Mouse (Mus musculus): ENCODE results near the gene Inhbb.

The Inhbb gene

GRCm38 (mm10) chr1:119419151-119420105 lies 2.6 kb downstream of the Inhbb start:
- DNase-seq (ENCODE audit: low spot score), result no peak

- DNase-seq (ENCODE audit: low spot score), result no peak
These were observed 4.1 kb downstream of the Inhbb start for GRCm38 (mm10) chr1:119417991-119418390.

- DNase-seq (ENCODE audit: low spot score), result no peak
These were observed 4.5 kb downstream of the Inhbb start for GRCm38 (mm10) chr1:119417542-119417941.

GRCm38 (mm10) chr1:119416610-119417009 lies 5.4 kb downstream of the Inhbb start:
- DNase-seq (ENCODE audit: low spot score), result no peak

- no peak for DNase-seq (ENCODE audit: low spot score)
These were observed 5.9 kb downstream of the Inhbb start for GRCm38 (mm10) chr1:119416177-119416576.

- no peak for DNase-seq (ENCODE audit: low spot score)
These were observed 6.9 kb downstream of the Inhbb start for GRCm38 (mm10) chr1:119415151-119415550.

GRCm38 (mm10) chr1:119410661-119411060 lies 11.4 kb downstream of the Inhbb start:
- no peak for DNase-seq (ENCODE audit: low spot score)

GRCm38 (mm10) chr1:119409599-119410168 lies 12.4 kb downstream of the Inhbb start:
- no peak for DNase-seq (ENCODE audit: low spot score)

- DNase-seq (ENCODE audit: low spot score), result peak; percentile 62
These were observed 12.9 kb downstream of the Inhbb start for GRCm38 (mm10) chr1:119409106-119409505.

- no peak for DNase-seq (ENCODE audit: low spot score)
These were observed 14.2 kb downstream of the Inhbb start for GRCm38 (mm10) chr1:119407691-119408315.

- no peak for DNase-seq (ENCODE audit: low spot score)
These were observed 17.2 kb downstream of the Inhbb start for GRCm38 (mm10) chr1:119404798-119405197.

- DNase-seq (ENCODE audit: low spot score), result no peak
These were observed 17.7 kb downstream of the Inhbb start for GRCm38 (mm10) chr1:119404341-119404740.

GRCm38 (mm10) chr1:119401249-119401648 lies 20.8 kb downstream of the Inhbb start:
- no peak for DNase-seq (ENCODE audit: low spot score)

- DNase-seq (ENCODE audit: low spot score), result no peak
These were observed 23.4 kb downstream of the Inhbb start for GRCm38 (mm10) chr1:119398640-119399039.

GRCm38 (mm10) chr1:119397839-119398238 lies 24.2 kb downstream of the Inhbb start:
- no peak for DNase-seq (ENCODE audit: low spot score)

- DNase-seq (ENCODE audit: low spot score), result no peak
These were observed 30.7 kb downstream of the Inhbb start for GRCm38 (mm10) chr1:119391311-119391710.

GRCm38 (mm10) chr1:119390676-119391075 lies 31.4 kb downstream of the Inhbb start:
- DNase-seq (ENCODE audit: low spot score), result no peak

GRCm38 (mm10) chr1:119389771-119390500 lies 32.1 kb downstream of the Inhbb start:
- no peak for DNase-seq (ENCODE audit: low spot score)

GRCm38 (mm10) chr1:119388664-119389396 lies 33.2 kb downstream of the Inhbb start:
- no peak for DNase-seq (ENCODE audit: low spot score)

GRCm38 (mm10) chr1:119386306-119386705 lies 35.7 kb downstream of the Inhbb start:
- no peak for DNase-seq (ENCODE audit: low spot score)

- no peak for DNase-seq (ENCODE audit: low spot score)
These were observed 38.1 kb downstream of the Inhbb start for GRCm38 (mm10) chr1:119383916-119384315.
